Mouse (Mus musculus): ENCODE data around the gene Hoxc9.

Gene Hoxc9

GRCm38 (mm10) chr15:102956906-102957305 lies 19.3 kb upstream of the Hoxc9 start:
- DNase-seq, result no peak

- no peak for DNase-seq
Observed at GRCm38 (mm10) chr15:102959663-102960191, 16.5 kb upstream of the Hoxc9 start.

- DNase-seq, result no peak
Observed at GRCm38 (mm10) chr15:102961728-102962127, 14.5 kb upstream of the Hoxc9 start.

- no peak for DNase-seq
Observed at GRCm38 (mm10) chr15:102962492-102962891, 13.7 kb upstream of the Hoxc9 start.

GRCm38 (mm10) chr15:102963259-102963658 lies 13.0 kb upstream of the Hoxc9 start:
- DNase-seq, result no peak

GRCm38 (mm10) chr15:102963671-102964640 lies 12.3 kb upstream of the Hoxc9 start:
- DNase-seq, result no peak

- DNase-seq, result no peak
Observed at GRCm38 (mm10) chr15:102965003-102965891, 11.0 kb upstream of the Hoxc9 start.

- no peak for DNase-seq
Observed at GRCm38 (mm10) chr15:102965892-102966775, 10.1 kb upstream of the Hoxc9 start.

- DNase-seq, result no peak
Observed at GRCm38 (mm10) chr15:102966776-102967311, 9.4 kb upstream of the Hoxc9 start, which contains the start of gene Hoxc10. Gene Hoxc10 (plus strand): TSS chr15:102966796.

GRCm38 (mm10) chr15:102967312-102967510 lies 9.0 kb upstream of the Hoxc9 start, which contains the start of gene Hoxc5:
Gene Hoxc5 (plus strand): TSS chr15:102967443.
- DNase-seq, result no peak

GRCm38 (mm10) chr15:102967511-102968397 lies 8.5 kb upstream of the Hoxc9 start:
- DNase-seq, result no peak

GRCm38 (mm10) chr15:102969296-102969695 lies 6.9 kb upstream of the Hoxc9 start:
- no peak for DNase-seq

GRCm38 (mm10) chr15:102970740-102971139 lies 5.5 kb upstream of the Hoxc9 start:
- DNase-seq, result no peak

- DNase-seq, result no peak
Observed at GRCm38 (mm10) chr15:102972254-102972653, 4.0 kb upstream of the Hoxc9 start.

- DNase-seq, result no peak
Observed at GRCm38 (mm10) chr15:102972753-102973152, 3.5 kb upstream of the Hoxc9 start.

- no peak for DNase-seq
Observed at GRCm38 (mm10) chr15:102975034-102975433, 1.2 kb upstream of the Hoxc9 start.

- no peak for DNase-seq
Observed at GRCm38 (mm10) chr15:102975688-102976111, 539 bp upstream of the Hoxc9 start.

GRCm38 (mm10) chr15:102976631-102977422 lies 588 bp downstream of the Hoxc9 start:
- DNase-seq, result no peak

GRCm38 (mm10) chr15:102977423-102977974 lies 1.3 kb downstream of the Hoxc9 start:
- DNase-seq, result no peak
